Mouse (Mus musculus): Measurements from ENCODE around the gene Nxpe5.
"Not testable (repeated sequence)": the region's sequence is repeated elsewhere in the genome, so short reads cannot be mapped to it uniquely, and the experiment has no call there.

The Nxpe5 gene

DNA sequence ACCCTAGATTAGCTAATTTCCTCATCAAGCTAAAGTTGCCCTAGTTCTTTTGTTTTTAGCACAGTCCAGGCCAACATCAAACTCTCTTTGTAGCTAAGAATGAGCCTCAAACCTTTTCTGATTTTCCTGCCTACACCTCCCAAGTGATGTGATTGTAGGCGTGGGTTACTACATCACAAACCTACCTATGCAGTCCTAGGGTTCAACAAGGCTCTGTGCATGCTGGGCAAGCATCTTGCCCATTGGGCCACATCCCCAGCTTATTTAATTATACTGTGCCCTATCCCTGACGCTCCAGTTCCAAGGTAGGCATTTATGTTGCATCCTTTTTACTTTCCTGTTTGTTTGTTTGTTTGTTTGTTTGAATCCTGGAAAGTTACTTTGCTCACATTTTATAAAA lies at the start of gene Nxpe5:
Gene Nxpe5, plus strand, starts transcription at position 199 of the 400 bp plus-strand sequence.
- no peak for DNase-seq (ENCODE audit: low spot score)

DNA sequence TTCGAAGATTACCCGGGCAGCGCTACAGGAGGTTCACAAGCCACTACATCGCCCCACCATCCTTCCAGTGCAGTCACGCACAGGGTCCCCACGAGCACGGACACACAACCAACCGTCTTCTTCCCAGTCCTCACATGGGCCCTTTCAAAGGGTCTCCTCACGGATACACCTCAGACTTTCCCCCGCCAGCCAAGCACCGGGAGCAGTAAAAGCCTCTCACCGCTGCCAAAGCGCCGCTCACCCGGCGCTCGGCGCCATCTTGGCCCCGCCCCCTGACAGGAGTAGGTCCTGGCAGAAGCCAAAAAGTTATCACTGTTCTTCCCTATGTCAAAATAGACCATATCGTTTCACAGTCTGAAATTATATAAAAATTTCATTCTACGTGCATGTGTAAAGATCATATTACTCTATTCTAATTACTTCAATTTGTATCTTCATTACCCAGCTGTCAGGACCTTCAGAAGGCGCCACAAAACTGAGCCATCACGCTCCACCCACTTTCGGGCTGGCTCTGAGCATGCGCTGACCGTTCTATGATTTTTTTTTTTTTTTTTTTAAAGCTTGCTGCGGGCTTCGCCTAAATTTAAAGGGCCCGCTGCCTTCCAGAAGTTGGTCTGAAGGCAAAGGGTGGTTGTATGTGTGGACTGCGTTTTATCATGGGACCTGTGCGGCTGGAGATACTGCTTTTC lies 38.6 kb upstream of the Nxpe5 start, which contains the start of the genes Taf6 and Cnpy4:
Gene Taf6, minus strand, starts transcription at position 502 of the 689 bp plus-strand sequence.
Gene Cnpy4, plus strand, starts transcription at position 536 of the 689 bp plus-strand sequence.
- peak; percentile 83 for DNase-seq (ENCODE audit: low spot score)

DNA sequence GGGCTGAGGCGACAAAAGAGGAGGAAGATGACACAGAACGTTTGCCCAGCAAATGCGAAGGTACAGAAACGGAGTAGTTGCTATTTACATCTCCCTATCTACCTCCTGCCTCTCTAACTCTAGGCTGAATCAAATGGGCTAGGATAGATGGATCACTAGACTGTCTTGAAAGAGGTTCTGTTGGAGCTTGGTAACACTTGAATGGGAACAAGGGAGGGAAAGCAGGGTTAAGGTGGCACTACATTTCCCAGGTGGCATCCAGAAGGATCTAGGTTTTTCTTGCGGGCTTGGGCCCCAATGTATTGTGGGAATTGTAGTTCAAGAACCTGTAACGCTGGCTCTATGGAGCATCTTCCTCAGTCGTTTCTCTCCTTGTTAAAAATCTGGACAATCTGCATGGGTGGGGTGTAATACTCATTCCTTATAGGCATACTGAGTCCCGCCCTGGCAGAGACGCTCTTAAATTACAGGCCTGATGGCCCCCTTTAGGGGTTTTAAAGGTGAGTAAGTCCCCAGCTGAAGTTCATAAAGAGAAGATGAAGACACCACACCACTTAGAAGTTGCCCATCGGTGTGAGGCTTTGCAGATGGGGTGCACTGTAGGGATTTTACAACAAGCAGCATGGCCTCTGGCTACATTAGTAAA lies 37.9 kb upstream of the Nxpe5 start:
- DNase-seq (ENCODE audit: low spot score), result peak; percentile 69

DNA sequence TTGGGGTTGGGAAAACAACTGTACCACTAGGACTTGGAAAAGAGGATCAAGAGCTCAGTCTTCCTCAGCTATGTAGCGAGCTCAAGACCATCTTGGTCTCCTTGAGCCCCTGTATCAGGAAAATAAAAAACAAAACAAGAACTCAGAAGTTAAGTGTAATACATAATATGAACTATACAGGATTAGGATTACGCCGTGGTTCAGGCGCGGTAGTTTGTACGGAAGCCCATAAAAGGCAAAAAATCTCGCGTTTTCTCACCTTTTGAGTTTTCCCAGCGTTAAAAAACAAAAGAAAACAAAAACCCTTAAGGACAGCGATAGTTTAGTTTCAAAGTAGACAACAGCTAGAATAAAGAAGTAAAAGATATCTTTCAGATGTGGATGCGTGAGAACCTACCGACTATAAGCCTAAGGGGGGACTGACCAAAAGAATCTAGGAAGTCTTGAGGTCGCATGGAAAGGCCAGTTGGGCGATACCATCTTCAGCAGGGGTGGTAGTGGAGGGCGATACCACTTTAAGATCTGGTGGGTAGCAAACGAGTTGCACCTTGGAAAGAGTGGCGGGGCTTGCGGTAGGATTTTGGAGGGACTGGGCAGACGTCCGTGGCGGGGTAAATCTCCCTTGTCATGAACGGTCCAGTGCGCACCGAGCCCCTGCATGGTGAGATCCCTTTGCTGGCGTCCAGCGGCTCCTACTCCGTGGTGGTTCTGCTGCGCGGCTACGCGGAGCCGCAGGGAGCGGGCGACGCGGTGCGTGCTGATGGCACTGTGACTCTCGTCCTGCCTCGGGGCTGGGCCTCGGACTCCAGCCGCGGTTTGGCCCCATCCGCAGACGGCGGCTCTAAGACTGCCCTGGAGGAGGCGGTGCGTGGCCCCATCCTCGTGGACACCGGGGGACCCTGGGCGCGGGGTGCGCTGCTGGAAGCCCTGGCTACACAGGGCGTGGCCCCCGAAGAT lies 31.6 kb upstream of the Nxpe5 start, which contains the start of gene Mblac1:
Gene Mblac1, plus strand, starts transcription at position 544 of the 957 bp plus-strand sequence.
- peak; percentile 67 for DNase-seq (ENCODE audit: low spot score)

DNA sequence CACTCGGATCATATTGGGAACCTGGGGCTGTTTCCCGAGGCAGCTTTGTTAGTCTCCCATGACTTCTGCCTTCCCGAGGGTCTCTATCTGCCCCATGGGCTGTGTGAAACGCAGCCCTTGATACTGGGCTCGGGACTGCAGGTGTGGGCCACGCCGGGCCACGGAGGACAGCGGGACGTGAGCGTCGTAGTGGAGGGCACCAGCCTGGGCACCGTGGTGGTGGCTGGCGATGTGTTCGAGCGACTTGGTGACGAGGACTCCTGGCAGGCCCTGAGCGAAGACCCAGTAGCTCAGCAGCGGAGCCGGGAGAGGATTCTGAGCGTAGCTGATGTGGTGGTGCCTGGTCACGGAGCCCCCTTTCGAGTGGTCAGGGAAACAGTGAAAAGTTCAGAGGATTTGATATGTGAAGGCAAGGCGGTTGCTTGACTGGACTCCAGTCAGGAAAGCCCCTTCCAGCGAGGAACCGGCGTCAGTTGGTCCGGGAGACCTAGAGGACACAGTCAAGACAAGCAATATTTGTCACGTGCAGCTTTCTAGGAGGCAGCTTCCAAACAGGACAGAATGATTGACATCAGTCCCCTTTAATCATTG lies 30.8 kb upstream of the Nxpe5 start:
- no peak for DNase-seq (ENCODE audit: low spot score)

DNA sequence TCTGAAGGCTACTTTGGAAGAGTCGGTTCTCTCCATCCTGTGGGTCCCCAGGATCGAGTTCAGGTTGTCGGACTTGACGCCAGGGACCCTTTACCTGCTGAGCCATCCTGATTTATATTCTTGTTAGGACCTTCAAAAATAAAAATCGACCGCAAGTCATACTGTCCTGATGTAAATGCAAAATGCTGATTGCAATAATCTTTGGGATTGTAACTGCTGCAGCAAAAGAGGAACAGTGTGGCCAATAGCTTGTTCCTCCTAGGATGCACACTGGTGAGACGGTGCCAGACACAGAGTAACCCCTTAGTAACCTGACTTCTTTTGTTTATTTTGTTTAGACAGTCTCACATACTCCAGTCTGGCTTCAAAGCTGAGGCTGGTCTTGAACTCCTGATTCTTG lies 30.2 kb upstream of the Nxpe5 start:
- DNase-seq (ENCODE audit: low spot score), result no peak

DNA sequence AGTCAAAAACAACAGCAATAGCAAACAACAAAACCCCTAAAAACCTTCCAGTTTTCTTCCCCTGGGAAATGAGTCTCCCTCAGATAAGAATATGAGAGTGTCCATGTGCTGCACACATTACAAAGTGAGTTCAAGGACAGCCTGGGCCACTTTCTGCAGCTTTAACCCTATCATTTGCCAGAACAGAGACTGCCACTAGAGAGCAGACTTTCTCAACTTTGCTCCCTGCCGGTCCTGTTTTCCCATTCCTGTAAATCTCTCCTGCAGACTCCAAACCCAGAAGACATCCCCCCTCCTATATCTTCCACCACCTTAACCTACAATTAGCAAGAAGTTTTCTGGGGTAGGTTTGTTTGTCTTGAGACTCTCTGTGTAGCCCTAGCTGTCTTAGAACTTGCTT lies 26.1 kb upstream of the Nxpe5 start:
- no peak for DNase-seq (ENCODE audit: low spot score)

DNA sequence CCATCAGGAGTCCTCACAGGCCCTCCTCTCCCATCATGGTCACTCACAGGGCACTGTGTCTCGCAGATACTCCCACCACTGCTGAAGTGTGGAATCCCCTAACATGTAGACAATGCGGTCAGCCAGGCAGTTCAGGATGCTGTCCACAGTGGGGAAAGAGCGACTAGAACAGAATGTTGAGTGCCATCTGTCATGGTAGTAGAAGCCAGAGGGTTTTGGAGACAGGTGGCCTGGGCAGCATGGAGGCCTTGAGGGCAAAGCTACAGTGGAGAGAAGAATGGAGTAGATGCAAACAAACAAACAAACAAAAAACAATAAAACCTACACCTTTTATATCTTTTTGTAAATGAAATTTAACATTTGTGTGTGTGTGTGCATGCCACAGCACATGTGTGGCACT lies 23.6 kb upstream of the Nxpe5 start:
- DNase-seq (ENCODE audit: low spot score), result no peak

DNA sequence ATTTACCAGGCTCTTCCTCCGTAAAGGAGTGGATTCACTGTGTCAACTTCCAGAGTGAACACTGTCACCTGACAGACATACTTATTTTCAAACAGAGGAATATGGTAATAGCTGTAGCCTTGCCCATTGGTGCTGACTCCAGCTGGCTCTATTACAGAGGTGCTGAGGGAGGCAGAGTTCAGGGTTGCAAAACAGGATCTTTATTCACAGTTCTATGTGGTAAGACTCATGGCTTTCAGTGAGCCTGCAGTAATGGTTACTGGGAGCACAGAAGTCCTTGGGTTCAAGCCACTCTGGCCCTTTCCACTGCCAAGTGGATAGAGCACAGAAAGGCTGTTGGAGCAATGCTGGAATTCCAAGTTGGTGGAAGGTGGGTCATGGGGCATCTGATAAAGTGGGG lies 18.4 kb upstream of the Nxpe5 start:
- DNase-seq (ENCODE audit: low spot score), result no peak

DNA sequence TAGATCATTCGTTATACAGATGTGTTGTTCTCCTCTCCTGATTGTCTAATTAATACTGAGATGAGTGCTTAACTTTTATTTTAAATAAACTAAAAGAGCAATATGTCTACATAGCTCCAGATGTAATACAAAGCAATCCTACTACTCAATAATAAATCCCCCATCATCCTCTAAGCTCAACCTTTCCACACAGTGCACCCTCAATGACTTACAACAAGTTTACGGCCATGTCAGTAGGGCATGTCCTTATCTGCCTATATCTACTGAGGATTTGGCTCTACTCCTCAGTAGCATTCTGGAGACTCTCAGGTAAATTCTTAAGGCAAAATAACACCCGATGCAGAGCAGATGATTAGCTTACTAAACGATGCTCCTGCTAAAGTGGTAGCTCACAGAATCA lies 17.8 kb upstream of the Nxpe5 start:
- no peak for DNase-seq (ENCODE audit: low spot score)

DNA sequence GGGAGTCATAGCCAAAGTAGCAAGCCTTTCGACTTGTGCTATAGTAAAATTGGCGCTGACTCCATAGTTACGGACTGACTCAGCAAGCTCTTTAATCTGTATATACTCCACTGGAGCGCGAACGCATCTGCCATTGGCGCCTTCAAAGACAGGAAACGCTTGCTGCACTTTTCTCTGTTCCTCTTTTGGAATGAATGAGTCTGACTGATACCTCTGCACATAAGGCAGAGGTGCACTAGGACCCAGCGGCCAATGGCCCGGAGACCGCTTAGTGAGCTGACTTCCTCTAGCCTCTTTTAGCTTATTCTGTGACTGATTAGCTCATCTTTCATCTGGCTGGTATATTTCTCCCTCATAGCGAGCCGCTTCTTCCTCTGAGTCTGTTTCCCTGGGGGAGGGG lies 9.1 kb upstream of the Nxpe5 start:
- not testable (repeated sequence) for DNase-seq (ENCODE audit: low spot score)

DNA sequence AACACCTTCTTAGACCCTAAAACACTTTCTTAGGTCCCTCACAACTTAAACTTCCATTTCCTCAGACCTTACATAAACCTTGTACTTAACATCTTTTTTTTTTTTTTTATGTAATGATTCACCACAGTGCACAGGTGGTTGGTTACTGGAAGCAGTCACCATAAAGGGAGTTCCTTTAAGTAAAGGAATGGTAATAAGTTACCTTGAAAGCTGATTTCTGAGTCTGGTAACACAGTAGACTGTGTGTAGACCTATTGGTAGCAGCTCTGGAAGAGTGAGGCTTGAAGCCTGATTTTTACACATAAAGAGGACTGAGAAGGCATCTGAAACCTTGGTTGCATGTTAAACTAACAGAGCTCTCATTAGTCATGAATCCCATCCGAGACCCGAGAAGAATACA lies 5.8 kb upstream of the Nxpe5 start:
- DNase-seq (ENCODE audit: low spot score), result no peak

DNA sequence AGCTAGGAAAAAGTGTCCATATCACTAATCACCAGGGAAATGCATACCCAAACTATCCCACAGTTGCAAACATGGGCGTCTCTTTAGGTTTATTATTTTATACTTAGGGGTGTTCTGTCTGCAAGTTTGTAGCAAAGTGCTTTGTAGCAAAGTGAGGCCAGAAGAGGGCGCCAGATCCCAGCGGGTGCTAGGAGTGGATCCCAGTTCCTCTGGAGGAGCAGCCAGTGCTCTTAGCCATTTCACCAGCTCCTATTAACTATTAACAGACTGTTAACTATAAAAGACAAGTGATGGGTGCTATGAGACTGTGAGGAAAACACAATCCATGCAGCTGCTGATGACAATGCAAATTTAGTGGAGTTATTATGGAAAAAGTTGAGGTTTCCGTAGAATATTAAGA lies 3.6 kb upstream of the Nxpe5 start:
- DNase-seq (ENCODE audit: low spot score), result peak; percentile 63

DNA sequence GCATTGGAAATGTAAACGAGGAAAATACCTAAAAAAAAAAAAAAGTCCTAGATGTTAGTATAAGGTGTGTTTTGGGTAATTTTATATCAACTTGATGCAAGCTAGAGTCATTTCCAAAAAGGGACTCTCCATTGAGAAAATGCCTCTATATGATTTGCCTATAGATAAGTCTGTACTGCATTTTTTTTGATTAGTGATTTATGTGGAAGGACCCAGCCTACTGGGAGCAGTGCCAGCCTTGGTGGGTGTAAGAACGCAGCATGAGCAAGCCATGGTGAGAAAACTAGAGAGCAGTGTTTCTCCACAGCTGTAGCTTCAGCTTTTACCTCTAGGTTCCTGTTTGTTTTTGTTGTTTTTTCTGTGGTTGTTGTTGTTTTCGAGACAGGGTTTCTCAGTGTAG lies 2.4 kb upstream of the Nxpe5 start:
- DNase-seq (ENCODE audit: low spot score), result no peak

DNA sequence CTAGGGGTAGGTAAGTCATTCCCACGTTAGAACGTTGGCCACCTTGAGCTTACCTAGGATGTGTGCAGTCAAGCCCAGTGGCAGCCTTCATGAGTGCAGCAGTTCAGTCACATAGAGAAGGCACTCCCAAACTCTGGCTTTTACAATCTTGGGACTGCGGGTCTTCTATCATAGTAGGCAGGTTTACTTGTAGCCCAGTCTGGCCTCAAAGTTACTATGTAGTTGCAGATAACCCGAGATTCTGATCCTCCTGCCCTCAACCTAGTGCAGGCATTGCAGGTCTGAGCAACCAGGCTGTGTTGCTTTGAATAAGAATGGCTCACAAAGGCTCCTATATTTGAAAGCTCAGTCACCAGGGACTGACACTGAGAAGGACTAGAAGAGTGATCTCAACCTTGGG lies 793 bp downstream of the Nxpe5 start:
- DNase-seq (ENCODE audit: low spot score), result no peak

DNA sequence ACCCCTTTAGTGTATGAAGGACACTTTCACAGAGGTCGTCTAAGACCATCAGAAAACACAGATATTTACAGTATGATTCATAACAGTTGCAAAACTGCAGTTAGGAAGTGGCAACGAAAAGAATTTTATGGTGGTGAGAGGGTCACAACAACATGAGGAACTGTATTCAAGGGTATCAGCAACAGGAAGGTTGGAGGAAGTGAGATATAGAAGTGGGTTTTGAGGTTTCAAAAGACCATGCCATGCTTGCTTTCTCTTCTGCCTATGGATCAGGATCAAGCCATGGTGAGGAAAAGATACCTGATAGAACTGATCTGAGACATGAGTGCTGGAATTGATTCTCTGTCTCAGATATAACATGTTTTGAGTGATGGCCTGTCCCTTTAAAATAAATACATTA lies 1.7 kb downstream of the Nxpe5 start:
- DNase-seq (ENCODE audit: low spot score), result no peak

DNA sequence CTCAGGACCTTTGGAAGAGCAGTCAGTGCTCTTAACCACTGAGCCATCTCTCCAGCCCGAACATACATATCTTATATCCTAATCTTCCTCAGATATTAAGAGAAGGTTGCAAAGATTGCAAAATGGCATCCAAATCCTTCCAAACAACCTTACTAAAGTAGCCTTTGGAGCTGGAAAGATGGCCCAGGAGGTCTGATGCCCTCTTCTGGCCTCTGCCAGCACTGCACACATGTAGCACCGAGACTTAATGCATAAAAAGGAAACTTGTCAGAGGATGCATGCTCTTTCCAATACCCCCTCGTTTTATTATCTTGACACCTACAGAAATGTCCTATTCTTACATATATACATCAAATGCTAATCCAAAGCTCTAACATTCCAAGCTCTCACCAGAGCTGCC lies 2.3 kb downstream of the Nxpe5 start:
- DNase-seq (ENCODE audit: low spot score), result peak; percentile 15

DNA sequence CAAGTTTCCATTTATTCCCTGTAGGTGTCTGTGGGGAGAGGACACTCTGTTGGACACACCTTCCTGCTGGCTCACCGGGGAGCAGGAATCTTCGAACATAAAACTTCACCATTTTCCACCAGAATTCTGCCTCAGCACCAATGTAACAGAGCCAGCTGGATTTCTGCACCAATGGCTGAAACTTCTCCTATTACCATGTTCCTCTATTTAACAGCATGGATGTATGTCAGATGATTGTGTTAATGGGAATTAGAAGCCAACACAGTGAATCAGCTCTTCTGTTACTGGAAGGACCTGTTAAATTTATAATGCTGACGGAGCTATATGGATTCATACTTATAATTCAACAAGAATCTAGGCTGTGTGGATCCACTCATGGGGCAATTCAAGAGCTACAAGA lies 3.8 kb downstream of the Nxpe5 start:
- no peak for DNase-seq (ENCODE audit: low spot score)

DNA sequence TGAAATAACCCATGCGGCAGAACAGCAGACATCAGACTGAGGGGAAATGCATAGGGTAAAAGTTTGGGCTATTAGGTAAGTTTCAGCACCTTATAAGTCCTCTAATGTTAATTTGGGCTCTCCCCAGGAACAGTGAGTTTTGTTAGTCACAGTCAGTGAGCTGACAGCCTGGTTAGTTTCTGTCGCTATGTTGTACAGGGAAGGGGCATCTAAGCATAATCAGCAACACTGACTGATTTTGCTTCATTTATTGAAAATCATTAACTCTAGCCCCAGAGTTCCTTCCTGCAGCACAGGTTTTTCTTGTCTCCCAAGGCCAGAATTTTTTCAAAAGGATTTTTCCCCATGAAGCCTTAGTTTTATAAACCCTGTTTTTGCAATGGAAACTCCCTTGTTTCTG lies 8.1 kb downstream of the Nxpe5 start:
- no peak for DNase-seq (ENCODE audit: low spot score)

DNA sequence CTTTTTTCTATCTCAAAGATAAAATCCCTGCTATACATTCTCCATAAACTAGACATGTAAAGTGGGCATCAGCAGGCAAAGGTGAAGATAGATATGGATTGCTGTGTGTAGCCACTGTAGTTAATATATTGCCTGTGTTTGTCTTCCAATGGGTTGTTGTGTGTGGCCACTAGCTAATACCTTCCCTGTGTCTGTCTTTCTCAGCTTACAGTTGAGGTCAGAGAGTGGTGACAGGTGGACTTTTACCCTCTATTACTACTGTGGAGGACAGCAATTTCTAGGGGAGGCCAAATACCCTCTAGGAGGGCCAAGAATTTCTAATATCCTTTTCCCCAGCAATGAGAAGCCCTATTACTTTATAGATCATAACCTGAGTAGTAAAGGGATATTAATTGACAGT lies 8.5 kb downstream of the Nxpe5 start:
- no peak for DNase-seq (ENCODE audit: low spot score)

DNA sequence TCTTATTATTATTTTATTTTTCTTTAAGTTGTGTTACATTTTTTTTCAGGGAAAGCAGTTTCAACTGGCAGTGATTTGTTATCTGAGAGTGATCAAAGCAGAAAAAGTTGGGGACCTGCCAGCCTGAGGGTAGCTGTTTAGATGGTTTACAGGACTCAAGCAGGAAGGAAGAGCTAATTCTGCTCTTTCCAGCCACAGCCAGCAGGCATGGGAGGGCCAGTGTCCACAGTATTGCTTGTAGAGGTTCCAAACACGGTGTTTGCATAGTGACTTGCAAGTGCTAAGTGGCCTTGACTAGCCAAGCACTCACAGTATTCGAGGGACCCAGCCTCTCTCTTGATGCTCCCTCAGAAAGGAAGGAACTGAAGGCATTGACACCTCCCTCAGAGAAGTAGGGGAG lies 15.8 kb downstream of the Nxpe5 start:
- no peak for DNase-seq (ENCODE audit: low spot score)

DNA sequence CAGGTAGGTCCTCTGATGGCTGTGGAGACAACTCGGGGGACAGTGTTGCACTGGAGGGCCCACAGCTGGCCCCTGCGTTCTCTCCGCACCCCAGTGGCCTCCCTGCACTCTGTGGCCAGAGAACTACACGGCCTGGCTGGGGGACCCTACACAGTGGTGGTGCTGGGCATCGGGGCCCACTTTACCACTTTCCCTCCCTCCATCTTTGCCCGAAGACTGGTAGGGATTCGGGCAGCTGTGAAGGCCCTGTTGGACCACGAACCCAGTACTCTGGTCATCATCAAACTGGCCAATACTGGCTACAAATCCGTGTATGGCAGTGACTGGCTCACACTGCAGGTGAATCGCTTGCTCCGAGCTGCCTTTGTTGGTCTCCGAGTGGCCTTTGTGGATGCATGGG lies 25.4 kb downstream of the Nxpe5 start:
- no peak for DNase-seq (ENCODE audit: low spot score)

All from T-cell, adult 2 months (primary cell).